32 mouse cellular contexts compared by ENCODE assay signal in the genomic region with DNA sequence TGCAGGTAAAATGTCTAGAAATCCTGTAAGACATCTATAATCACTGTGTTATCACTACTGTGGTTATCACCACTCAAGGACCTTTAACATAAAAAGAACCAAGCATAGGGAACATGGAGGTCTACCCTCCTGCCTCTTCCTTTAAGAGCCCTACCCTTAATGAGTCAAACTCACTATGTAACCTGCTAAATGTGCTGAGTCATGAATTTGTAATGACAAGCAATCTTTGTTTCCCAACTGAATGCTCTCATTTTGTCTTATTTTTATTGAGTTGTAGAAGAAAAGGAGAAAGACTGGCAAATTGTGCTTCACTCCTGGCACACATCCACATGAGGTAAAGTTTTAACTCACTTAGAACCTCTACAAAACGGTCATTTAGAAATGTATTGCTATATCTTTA.
"Had no signal": no experiment of that assay in that cellular context is flagged by ENCODE, and none has a peak within 500 bp of the region (broad histone marks: within the 10 kb centered on the region; RNA-seq: fewer than 3 reads in every experiment).

No protein-coding gene starts in this region.

- H3K9ac ChIP-seq: heart, embryonic 12.5 days; heart, embryonic 13.5 days; heart, embryonic 15.5 days; hindbrain, embryonic 12.5 days; hindbrain, embryonic 13.5 days; hindbrain, embryonic 14.5 days; hindbrain, embryonic 15.5 days; intestine, embryonic 15.5 days; kidney, embryonic 15.5 days had no signal

- ATAC-seq: hindbrain, embryonic 16.5 days; hindbrain, postnatal 0 days; inflammation-experienced regulatory T-cells, adult 6 months; intestine, embryonic 15.5 days; intestine, embryonic 16.5 days; intestine, postnatal 0 days had no signal

- H3K36me3 ChIP-seq: heart, embryonic 10.5 days; heart, embryonic 12.5 days; heart, embryonic 13.5 days; heart, embryonic 15.5 days; hindbrain, embryonic 10.5 days; hindbrain, embryonic 12.5 days; hindbrain, embryonic 13.5 days; hindbrain, embryonic 15.5 days; intestine, embryonic 15.5 days; kidney, embryonic 15.5 days had no signal

- H3K4me1 ChIP-seq: heart, embryonic 10.5 days; heart, embryonic 12.5 days; heart, embryonic 13.5 days; heart, embryonic 15.5 days; hindbrain, embryonic 10.5 days; hindbrain, embryonic 12.5 days; hindbrain, embryonic 15.5 days; intestine, embryonic 15.5 days; kidney, embryonic 15.5 days had no signal

- DNase-seq: heart, postnatal 10 days; heart, postnatal 14 days; heart, postnatal 36 days; heart, postnatal 4 days; kidney, adult 11 months; kidney, adult 18-20 months; kidney, adult 8-10 months; kidney, postnatal 10 days; kidney, postnatal 14 days; kidney, postnatal 25 days; kidney, postnatal 4 days; layer of hippocampus, adult 9-11 months; layer of hippocampus, postnatal 36 days had no signal

- H3K4me3 ChIP-seq: heart, embryonic 10.5 days; heart, embryonic 12.5 days; heart, embryonic 13.5 days; heart, embryonic 15.5 days; hindbrain, embryonic 10.5 days; hindbrain, embryonic 12.5 days; hindbrain, embryonic 13.5 days; hindbrain, embryonic 15.5 days; intestine, embryonic 15.5 days; kidney, embryonic 15.5 days; layer of hippocampus, adult 2 months had no signal

- H3K27ac ChIP-seq: heart, embryonic 10.5 days; heart, embryonic 13.5 days; heart, embryonic 15.5 days; hindbrain, embryonic 10.5 days; hindbrain, embryonic 12.5 days; hindbrain, embryonic 13.5 days; hindbrain, embryonic 14.5 days; hindbrain, embryonic 15.5 days; hindbrain, postnatal 0 days; intestine, embryonic 15.5 days; kidney, embryonic 15.5 days; kidney, postnatal 0 days; layer of hippocampus, adult 2 months had no signal

- H3K4me2 ChIP-seq: heart, embryonic 11.5 days; heart, embryonic 12.5 days; heart, embryonic 13.5 days; heart, embryonic 15.5 days; hindbrain, embryonic 12.5 days; hindbrain, embryonic 13.5 days; hindbrain, embryonic 14.5 days; hindbrain, embryonic 15.5 days; intestine, embryonic 15.5 days; kidney, embryonic 15.5 days had no signal

- H3K27me3 ChIP-seq: heart, embryonic 12.5 days; heart, embryonic 13.5 days; heart, embryonic 15.5 days; hindbrain, embryonic 12.5 days; hindbrain, embryonic 13.5 days; hindbrain, embryonic 15.5 days; intestine, embryonic 15.5 days; kidney, embryonic 15.5 days had no signal

- H3K9me3 ChIP-seq: heart, embryonic 10.5 days; heart, embryonic 12.5 days; heart, embryonic 13.5 days; heart, embryonic 15.5 days; hindbrain, embryonic 10.5 days; hindbrain, embryonic 12.5 days; hindbrain, embryonic 13.5 days; hindbrain, embryonic 15.5 days; intestine, embryonic 15.5 days; kidney, embryonic 15.5 days had no signal
